Mouse (Mus musculus) kidney, adult 2 months (tissue): ENCODE data around the gene Gm45021.

Source experiments
- CTCF ChIP-seq: fragments of 200-500 bp; conservative IDR thresholded peaks from 2 replicates; pipeline ENCODE4 v1.5.1; 2011; ENCODE audit warnings: low read depth, mild to moderate bottlenecking, control low read depth, low read length, moderate library complexity, mixed read lengths; ENCODE audit not compliant: insufficient read depth, insufficient read length
- POLR2A ChIP-seq: fragments of 200-500 bp; IDR thresholded peaks from one replicate; pipeline ENCODE4 v1.6.1; 2011; ENCODE audit warnings: low read depth, low read length, control low read depth

DNA sequence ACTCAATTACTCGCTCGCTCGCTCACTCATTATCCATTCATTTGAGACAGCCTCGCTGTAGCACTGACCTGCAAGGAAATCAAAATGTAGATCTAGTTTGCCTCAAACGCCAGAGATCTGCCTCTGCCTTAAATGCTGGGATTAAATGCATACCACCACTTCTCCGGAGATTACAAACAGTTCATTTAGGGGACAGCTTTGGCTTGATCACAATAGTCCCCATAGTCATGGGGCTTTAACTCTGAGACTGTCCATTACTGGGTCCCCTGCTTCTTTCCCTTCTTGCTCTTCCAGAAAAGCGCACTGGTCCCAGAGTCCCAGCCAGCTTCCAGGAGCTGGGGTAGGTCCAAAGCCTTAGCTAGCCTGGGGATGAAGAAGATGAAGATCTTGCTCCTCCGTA, 37.1 kb downstream of the Gm45021 start, which contains the start of gene AI854703:
- TF ChIP-seq CTCF (no peak), POLR2A (no peak)
